Mouse (Mus musculus) erythroid progenitor cell, adult 5-6 weeks (primary cell): Measurements from ENCODE around the gene Mynn. TPM values are rescaled to one million over a fixed set of nuclear protein-coding genes. Genes with fewer than 3 reads are reported as not detected.
"Not testable (repeated sequence)": the region's sequence is repeated elsewhere in the genome, so short reads cannot be mapped to it uniquely, and the experiment has no call there.

Experiments used
- ATAC-seq: replicated peaks from 2 replicates; pipeline ENCODE4 v1.8.0; 2016; ENCODE audit warnings: moderate number of reproducible peaks, mild to moderate bottlenecking, moderate TSS enrichment, inconsistent platforms; ENCODE audit not compliant: poor library complexity, low FRiP score, severe bottlenecking
- total RNA-seq, 2 experiments: library from RNA; stranded (forward) in 1 of 2; stranded (reverse) in 1 of 2; fragments of 150-400 nt in 1 of 2; fragments of 186-747, 209-891 nt in 1 of 2; gene quantifications; 2 replicates each; pipeline versions ENCODE4 v1.2.3 to v1.2.4; 2015 to 2017; ENCODE audit warnings: low replicate concordance in 2 of 2

Gene Mynn
- 14.1 and 32.3 TPM in 2 replicates for total RNA-seq (2015; ENCODE audit: low replicate concordance)
- 22.8 and 24.0 TPM in 2 replicates for total RNA-seq (2017; ENCODE audit: low replicate concordance)

DNA sequence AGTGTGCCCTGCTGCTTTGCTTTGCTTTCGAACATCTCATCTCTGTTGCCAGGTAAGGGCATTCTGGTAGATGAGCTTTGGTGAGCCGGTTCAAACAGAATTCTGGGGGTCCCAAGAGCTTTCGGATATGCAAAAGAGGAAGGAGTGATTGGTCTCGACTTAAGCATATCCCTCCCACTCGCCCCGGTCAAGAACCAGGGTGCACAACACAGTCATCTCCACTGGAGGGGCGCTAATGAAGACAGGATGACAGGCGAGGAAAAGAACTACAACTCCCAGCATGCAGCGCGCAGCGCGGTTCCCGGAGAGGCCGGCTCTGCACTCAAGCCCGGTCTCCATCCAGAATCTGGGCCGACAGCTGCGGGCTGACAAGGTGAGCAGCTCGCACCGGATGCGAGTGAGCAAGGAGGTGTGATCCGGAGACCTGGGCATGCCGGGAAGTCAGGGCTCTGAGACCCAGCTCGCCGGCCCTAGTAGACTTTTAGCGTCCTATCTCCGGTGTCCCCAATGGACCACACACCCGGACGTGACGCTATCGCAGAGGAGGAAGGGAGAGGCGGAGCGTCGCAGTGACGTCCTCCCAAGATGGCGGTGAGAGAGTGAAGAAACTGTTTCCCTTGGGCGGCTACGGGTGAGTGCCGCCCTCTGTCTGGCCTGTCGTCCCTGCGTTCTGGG, at the start of gene Mynn:
TSS of gene Mynn (plus strand) at position 1 of the 675 bp plus-strand sequence.
- peak; percentile 86 for ATAC-seq

- no peak for ATAC-seq
These were observed 48.1 kb upstream of the Mynn start for GRCm38 (mm10) chr3:30553741-30554140.

DNA sequence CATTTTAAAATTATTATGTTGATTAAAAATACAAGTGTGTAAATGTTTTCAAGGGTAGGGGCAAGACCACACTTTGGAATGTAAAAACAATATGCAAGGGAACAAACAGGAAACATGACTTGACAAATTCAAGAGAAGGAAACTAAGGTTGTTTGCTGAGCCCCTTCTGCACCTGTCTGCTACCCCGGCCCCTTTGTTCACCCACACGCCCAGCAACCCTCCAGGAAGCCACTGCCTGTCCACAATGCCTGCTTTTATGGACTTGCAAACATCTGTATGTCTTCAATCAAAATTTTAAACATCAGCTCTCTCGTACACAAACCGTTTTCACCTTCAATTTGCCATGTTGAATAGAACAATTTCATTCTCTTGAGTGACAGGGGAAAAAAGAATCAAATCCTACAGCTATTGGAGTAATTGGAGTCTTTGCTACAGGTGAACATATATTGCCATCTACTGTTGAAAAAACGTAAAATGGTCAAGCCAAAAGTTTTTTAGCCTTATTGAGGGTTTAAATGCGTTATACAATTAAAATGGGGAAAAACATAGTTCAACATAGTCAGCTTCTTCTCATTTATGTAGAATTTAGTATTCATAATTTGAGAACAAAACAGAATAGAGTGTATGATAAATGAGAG, 41.1 kb upstream of the Mynn start:
- ATAC-seq, result no peak

DNA sequence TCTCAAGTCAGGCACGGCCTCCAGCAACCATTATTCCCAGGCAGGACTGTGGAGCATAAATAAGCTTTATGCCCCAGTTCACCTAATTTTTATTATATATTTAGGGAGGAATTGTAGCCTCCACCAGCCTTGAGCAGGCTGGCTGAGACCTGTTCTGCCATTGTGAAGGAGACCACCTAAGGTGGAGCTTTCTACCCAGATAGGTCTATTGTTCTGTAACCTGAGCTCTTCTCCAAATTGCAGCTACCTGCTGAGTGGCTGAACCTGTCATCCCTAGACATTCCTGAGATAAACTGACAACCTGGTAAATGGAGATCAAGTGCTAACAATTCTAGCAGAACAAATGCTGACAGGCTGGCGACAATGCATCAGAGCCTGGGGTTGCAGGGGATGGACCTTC, 35.5 kb upstream of the Mynn start:
- not testable (repeated sequence) for ATAC-seq

- ATAC-seq, result no peak
These were observed 28.3 kb upstream of the Mynn start for GRCm38 (mm10) chr3:30573549-30573948.

DNA sequence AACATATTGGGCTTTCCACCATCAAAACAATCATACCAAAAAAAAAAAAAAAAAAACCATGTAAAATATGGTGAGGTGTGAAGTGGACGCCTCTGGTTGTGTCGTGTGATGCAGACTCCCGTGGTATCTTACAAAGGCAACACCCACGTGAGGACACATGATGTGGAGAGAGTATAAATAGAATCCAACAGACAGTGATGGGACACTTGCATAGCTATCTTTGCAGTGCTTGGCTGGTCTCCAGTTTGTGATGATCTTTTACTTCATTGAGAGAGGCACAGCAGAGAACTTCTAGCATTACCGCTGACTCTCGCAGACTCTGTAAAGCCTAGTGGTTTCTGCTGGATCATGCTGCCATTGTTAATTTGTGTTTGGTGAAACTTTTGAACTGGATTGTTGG, 13.0 kb upstream of the Mynn start:
- ATAC-seq, result no peak

DNA sequence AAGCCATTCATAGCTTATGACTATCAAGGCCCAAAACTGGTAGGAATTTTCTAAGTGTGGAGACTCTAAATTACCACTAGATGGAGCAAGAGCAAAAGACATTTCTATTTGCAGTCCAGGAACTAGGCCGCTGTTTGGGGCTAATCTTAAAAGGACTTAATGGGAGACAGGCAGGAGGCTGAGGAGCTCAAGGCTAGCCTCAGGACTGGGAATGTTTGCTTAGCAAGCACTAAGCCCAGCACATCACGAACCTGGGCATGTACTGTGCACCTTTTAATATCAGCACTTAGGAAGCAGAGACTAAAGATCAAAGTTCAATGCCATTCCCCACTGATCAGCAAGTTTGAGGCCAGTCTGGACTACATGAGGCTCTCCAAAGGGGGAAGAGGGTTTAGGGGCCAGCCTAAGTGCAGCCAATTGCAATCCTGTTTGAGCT, 9.4 kb upstream of the Mynn start:
- peak; percentile 82 for ATAC-seq

- ATAC-seq, result no peak; the same call in 1 of the 2 replicates
These were observed 8.0 kb upstream of the Mynn start for GRCm38 (mm10) chr3:30593719-30594485.

DNA sequence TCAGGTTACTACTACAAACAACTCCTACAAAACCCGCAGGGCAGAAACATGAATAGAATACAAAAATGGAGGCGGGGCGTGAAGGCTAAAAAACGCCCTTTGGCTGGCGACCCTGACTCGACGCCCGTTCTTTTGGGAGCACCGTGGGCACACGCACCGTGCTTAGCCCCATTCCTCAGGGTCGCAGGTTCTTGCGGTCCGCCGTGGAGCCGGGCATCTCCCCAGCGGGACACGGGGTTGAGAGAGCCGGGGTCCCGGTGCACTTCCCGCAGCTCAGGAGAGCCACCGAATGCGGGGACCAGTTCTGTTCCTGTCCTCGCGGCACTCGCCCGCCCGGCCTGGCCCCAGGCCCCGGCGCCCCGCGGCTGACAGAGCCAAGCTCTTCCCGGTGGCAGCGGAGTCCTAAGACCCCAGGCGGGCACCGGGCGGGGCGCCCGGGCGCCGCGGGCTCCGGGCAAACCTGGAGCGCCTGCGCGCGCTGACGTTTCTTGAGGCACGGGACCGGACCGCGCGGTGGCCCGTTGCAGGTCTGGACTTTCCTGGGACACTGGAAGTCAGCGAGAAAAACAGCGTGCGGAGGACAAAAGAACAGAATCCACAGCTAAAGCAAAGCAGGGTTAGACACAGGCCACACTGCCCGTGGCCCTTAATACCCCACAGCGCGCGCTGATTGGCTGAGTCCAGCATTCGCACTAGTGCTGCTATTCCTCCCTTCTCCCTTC, 6.6 kb upstream of the Mynn start:
- no peak for ATAC-seq

GRCm38 (mm10) chr3:30597271-30597670, 4.6 kb upstream of the Mynn start:
- ATAC-seq, result no peak

- ATAC-seq, result 0 out of 2 replicates have a peak, but pooled peaks have one; percentile 11
These were observed 1.9 kb upstream of the Mynn start, which contains the start of gene Actrt3 for GRCm38 (mm10) chr3:30599711-30600545. TSS of gene Actrt3 (minus strand) at chr3:30599939.

GRCm38 (mm10) chr3:30600717-30601116, 1.1 kb upstream of the Mynn start:
- no peak for ATAC-seq

- ATAC-seq, result peak; percentile 53
These were observed 690 bp upstream of the Mynn start for GRCm38 (mm10) chr3:30601175-30601574.

GRCm38 (mm10) chr3:30601610-30602064, 228 bp upstream of the Mynn start:
- ATAC-seq, result no peak

DNA sequence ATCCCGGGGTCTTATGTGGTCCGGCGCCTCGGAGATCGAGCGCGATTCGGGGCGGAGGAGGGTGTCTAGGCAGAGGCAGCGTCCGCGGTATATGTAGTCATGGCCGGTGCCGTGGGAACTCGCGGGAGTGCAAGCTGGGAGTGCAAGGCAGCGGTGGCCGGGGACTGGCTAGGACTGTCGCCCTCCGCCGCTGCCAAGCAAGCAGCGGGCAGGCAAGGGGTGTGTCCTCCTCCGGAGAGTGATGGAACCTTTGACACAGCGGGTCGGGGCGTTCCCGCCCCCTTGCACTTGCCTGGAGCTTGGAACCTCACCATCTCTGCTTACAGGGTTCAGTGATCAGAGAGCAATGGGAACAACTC, 854 bp downstream of the Mynn start:
- peak; percentile 64 for ATAC-seq

DNA sequence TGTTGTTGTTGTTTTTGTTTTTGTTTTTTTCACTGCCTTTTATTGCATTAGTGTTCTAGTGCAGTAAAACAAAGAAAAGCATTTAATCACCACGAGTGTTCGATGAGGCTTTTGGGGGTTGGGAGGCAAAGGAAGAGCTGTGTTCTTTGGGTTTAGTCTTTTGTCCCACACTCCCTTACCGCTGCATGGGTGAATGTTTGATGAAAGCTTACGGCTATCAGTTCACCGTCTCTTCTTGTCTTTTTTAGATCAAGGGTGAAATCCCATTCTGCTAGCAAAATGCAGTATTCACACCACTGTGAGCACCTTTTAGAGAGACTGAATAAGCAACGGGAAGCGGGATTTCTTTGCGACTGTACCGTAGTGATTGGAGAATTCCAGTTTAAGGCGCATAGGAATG, 1.4 kb downstream of the Mynn start:
- no peak for ATAC-seq

DNA sequence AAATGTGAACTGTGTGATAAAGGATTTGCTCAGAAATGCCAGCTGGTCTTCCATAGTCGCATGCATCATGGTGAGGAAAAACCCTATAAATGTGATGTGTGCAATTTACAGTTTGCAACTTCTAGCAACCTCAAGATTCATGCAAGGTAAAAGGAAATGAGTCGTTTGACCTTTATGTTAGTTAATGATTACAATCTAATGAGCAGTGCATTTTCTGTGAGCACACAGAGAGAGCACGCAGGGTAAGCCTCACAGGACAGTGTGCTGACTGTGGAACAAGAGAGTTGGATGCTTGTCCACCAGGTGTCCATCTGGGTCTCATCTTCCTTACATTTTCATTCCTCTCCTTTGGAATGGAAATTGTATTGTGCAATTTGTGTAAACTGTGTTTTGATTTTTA, 7.1 kb downstream of the Mynn start:
- ATAC-seq, result no peak

- no peak for ATAC-seq
These were observed 9.1 kb downstream of the Mynn start for GRCm38 (mm10) chr3:30610930-30611329.

GRCm38 (mm10) chr3:30620132-30620531, 18.3 kb downstream of the Mynn start:
- ATAC-seq, result no peak
